Mouse (Mus musculus) adrenal gland, postnatal 14 days (tissue): ENCODE measurements at regions not wholly inside any gene's neighbourhood (a gene's known extent, or its start where the extent isn't known, plus 50 kb on each side); places are given as distances from the start of the nearest gene placed in this dataset.
A peak's percentile ranks its signal among the peaks of the same experiment; 100 is the strongest.

Experiments
- DNase-seq: peaks from one replicate; pipeline ENCODE4 v3.0.0; 2021; ENCODE audit warnings: mixed read lengths

DNA sequence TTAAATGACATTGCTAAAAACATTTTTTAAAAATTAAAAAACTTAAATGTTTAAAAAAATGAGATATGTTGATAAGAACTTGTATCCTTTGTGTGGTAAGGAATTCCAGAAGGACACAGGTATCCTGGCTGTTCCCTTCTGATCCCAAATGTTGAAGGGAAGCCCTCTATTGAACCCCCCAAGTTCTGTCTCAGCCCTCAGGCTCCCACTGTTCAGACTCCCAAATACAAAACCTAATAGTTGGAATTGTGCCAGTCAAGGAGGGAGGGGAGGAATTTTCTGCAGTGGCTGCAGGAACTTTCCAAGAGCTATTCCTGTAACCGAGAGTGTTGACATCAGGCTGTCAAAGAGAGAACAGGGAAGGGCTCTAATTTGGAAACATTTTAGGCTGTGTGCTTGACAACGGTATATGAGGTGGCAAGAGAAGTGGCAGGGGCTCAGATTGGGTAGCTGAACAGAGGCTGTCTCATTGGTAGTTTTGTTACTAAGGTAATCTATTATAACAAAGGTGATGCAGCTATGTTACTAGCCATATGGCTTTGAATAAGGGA is 843.8 kb upstream of the A1bg start:
- DNase-seq, result no peak

DNA sequence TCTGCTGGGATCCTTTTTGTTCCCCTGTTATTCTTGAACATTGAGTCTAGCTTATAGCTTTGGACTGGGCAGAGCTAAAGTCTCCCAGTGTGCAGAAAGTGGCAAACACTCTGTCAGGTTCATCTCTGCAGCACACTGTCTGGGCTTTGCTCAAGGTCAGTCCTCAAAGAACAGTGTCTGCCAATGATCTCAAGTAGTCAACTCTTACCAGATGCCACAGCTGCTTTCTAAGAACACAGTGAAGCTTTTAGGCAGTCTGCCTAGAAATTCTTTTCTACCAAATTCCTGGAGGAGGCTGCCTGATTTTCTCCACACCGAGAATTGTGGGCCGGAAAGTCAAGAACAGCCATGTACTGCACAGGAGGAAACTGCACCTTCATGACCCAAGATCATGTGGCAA is 831.0 kb upstream of the A1bg start:
- DNase-seq, result peak; percentile 14

DNA sequence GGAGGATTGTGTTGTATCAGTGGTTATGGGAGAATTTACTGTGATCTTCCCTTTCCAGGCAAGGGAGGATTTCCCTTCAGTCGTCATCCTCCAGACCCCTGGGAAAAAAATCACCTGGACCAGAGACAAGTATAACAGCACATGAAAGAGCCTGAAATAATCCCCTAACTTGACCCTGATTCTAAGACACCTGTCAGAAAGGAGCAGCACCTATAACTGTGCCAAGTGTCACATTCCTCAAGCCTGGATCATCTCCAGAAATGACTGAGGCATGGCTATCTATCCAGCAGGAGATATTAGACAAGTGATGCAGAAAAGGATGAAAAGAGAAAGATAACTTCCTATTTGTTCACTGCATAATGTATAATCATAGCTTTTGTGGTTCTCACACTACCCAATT is 800.9 kb upstream of the A1bg start:
- no peak for DNase-seq

DNA sequence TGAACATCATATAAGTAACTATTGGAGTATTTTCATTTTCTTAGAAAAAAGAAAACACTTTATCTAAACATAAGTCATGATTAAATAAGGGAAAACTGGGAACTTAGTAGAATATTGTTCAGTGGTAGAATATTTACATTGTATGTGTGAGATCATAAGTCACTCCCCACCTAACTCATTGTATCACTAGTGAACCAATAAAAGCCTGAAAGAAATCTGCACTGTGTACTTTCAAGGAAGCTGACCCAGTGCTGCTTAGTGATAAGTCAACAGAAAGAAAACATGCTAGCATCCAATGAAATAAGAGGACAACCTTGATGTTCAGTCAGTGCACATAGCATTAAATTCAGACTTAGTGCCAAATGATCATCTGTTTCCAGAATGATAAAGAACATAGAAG is 795.7 kb upstream of the A1bg start:
- no peak for DNase-seq

DNA sequence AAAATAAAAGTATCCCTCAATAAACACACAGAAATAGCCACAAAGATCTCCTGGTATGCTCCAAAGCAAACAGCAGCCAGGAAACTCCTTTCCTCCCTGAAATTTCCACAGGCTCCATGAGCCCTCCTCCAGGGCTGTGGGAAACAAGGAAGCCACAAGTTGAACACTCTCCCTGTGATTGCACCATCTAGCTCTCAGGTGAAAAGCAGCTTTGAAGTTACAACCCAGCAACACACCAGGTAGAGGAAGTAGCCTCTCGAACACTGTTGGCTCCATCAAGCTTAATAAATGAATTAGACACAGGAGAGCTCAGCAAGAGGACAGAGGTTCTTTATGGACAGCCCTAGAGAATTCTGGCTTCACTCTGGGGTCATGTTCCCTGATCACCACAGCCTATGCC is 794.4 kb upstream of the A1bg start:
- DNase-seq, result no peak

DNA sequence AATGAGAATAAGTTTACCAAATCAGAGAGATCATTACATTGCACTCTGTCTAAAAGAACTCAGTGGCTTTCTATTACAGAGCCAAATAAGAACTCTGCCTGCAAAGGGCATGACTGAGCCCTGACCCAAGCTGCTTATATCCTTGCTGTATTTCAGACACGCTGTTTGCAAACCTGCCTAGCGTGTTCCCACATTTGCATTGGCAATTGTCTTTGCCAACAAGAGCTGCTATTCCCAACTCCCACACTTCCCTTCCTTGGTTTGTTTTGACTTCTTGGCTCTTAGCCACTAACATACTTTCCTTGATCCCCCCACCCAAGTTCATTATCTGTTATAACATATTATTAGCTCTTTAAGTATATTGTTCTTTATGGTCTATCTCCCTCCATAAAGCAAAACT is 791.1 kb upstream of the A1bg start:
- no peak for DNase-seq

DNA sequence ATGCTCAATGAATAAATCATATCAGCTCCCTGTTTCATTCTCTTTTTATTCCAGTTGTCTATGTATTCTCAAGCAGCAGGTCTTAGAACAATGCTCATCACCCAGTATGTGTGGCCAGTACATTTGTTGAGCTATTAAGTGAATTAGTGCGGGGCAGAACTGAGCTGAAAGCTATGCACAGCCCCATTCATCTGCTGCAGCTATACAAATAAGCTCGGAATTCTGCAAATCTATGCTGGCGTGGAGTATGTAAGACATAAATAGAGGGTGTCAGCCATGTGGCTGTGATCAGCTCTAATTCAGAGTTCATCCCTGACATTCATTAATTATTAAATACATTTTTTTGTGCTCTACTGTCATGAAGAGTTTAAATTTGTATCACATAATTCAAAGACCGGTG is 786.1 kb upstream of the A1bg start:
- no peak for DNase-seq

DNA sequence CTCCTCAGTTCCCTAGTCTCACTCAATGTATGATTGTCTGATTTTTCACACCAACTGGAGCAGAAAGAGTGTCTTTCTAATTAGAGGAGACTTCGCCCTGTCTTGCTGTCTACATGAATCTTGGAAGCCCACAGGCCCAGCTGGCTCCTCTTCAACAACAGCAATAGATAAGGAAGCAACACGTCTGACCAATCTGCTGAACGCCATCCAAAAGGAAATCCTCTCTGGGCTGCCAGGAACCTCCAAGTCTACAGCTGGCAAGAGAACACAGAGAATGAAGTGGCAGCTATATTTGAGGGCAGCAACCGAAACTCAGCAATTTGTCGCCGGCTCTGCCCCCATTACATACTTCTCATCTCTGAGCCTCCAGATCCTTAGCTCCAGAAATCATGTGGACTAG is 785.1 kb upstream of the A1bg start:
- peak; percentile 59 for DNase-seq

DNA sequence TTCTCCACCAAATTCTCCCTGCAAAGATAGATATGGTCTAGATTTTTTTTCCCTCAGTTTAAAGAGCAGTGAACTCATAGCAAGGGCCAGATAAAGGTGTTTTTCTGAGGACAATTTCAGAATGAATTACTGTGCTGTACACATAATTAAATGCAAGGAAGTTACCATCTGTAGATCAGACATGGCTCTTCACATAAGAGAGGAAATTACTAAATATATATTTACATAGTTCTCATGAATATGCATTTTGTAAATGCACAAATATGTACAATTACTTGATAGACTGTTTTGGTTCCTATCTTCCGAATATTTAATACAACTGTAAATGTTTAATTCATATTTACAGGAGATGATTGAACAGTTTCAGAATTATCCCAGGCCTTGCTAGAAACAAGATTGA is 769.9 kb upstream of the A1bg start:
- no peak for DNase-seq

DNA sequence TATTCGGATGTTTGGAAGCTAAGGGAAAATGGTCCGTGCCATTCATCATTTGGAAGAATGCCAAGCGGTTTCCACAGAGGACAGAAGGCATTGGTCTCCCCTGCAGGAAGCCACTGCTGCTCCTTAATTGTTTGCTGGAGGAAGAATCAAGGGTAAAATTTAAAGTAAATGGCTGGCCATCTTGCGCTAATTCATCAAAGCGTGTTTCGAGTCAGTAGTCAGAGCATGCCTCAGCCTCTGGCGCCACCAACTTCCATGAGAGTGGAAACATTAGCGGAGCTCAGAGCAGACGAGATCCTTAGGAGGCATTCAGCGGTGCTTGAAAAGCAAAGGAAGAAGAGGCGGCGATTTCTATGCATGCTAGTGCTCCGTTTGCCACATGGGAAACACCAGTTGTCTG is 767.6 kb upstream of the A1bg start:
- peak; percentile 14 for DNase-seq

DNA sequence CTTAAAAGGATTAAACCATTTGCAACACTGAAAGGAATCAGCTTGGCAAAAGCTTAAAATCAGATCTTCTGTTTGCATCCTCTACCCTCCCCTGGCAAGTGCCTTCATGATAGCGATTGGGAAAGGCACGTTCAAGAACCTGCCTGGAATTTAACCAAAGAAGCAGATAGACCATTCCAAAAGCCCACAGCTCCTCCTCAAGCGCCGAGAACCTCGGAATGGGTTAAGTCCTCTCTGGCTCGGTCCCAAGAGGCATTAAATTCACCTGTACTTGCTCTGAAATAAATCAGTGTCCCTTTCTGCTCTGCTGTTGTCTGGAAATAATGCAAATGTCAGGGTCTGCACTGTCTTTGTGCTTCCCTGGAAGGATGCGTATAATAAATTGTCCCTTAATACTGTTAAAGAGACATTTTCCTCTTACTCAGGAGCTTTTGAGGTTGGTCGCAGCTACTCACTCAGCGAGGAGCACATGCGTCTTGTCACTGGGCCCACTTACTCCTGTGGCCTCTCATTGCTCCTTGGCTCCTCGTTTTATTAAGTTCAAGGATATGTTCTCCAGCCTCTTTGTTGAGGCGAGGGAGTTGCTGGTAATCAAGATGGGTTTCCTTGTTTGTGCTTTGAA is 767.1 kb upstream of the A1bg start:
- peak; percentile 9 for DNase-seq

DNA sequence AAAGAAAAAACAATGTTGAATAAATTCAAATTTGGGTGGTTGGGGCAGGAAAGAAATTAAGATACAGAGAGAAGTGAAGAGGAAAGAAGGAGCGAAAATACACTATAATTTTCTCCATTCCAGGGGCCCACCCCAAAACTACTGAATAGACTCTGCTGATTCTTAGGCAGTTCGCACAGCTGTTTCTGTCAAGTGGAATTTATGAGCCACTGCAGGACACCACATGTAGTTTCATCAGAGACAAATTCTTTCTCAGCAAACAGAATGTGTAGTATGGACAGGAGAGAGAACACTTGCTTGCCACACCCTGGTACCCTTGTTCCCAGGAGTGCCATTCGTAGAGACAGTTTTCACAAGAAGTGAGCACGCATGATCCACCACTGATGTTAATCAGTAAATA is 760.2 kb upstream of the A1bg start:
- DNase-seq, result no peak

DNA sequence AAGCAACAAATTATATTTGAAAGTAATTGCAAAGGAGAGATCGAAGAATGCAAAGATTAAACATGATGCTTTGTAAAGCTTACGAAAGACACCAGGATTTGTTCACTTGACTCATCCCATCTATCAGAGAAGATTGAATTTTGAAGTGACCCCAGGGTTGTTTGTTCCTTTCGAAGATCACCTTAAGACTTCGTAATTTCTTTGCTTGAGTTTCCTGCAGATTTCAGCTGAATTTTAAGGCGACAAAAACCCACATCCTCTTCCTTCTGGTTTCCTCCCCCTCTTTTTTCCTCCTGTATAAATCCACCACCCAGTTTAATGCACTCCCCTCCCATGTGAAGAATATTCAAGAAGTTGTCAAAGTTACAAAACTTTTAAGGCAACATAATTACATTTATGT is 747.7 kb upstream of the A1bg start:
- no peak for DNase-seq

DNA sequence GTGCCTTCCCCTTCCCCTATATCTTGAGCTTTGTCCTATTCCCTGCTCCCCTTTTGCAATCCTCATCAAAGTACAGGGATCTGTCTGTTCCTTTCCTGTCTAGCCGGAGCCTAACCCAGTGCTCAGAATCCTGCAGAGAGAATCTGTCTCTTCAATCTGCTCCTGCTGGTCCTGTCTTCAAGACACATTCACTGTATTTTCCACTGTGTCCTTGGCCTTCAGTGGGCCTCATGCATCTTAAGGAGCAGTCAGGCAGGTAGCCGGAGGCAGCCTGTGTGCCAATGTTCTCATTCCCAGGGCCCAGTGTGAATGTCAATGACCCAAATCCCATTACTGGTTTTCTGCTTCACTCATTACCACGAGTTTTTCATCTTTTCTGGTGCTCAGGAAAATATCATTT is 737.8 kb upstream of the A1bg start:
- no peak for DNase-seq

DNA sequence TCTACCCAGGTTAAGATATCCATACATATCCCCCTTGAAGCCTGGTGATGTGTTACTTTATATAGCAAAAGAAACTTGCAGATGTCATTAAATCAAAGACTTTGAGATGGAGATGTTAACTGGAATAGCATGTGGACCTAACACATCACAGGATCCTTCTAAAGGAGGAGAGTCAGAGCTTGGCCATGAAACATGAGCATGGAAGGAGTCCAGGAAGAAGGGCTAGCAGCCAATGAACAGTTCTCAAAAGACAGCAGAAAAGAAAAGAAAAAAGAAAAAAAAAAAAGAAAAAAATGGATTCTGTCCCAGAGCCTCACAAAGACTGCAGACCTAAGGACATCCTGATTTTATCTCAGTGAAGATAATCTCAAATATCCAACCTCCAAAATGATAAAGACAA is 734.1 kb upstream of the A1bg start:
- no peak for DNase-seq

DNA sequence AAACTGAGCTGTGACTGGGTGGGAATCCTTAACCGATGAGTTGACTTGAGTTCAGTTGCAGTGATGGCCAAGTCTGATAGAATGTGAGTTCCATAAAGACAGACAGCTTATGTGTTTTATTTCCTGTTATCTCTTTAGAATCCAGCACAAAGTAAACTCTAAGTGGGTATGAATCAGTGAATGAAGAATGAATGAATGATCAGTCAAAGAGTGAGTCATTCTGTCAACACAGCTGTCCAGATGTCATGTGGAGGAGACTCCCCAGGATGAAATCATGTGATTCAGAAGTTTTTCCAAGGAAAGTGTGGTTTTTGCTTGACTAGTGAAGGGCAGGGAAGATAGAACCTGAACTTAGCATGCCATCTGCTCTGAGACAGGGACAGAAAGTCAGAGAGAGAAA is 732.0 kb upstream of the A1bg start:
- DNase-seq, result no peak

DNA sequence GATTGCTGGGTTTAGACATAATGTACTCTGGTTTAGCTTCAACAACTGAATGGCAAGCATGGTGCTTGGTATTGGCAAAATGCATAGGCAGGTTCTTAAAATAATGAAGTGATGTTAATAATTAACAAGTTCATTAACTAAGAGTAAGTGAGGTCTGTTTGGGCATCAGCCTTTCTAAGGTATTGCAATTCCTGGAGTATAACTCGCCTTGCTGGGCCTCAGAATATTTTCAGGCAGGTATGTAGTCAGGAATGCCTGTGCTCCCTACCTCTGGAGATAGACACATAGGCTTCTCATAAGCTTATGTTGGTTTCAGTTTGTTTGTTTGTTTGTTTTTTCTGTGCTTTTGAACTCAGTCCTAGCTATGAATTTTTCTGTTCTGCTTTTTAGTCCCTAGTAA is 731.0 kb upstream of the A1bg start:
- no peak for DNase-seq

DNA sequence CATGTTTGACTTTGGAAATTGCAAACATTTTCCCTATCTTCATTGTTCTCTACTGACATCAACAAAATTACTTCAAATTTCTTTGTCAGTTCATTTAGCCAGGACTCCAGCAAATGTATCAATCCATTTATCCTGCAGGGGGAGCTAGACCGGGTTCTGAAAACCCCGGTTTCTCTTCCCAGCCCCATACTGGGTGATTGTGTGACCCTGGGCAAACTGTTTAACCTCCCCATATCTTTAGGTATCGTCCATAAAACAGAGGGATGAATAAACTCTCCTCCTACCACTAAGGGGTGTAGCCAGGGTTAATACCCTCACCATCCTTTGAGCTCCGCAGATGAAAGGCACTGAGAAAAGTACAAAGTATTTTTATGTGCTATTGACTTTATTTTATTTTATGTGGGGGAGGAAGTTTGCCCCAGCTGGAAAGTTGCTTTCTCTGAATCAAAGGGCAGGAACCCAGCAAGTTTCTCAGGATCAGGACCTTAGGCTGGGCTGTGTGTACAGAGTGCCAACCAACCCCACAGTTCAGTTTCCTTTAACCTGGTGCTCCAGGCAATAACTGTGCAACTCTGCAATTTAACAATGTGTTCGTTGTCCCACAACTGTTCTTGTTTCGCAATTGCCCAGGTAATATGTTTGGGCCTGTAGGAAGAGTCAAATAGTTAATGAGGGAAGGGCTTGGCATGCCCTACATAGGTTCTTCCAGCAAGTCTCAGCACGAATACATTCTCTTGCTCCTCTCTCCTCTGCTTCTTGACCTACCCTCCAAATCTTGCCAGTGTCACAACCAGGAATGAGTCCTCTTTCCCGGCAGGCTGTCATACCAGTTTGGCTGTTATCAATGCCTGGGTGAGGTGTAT is 696.1 kb upstream of the A1bg start:
- DNase-seq, result peak; percentile 6

DNA sequence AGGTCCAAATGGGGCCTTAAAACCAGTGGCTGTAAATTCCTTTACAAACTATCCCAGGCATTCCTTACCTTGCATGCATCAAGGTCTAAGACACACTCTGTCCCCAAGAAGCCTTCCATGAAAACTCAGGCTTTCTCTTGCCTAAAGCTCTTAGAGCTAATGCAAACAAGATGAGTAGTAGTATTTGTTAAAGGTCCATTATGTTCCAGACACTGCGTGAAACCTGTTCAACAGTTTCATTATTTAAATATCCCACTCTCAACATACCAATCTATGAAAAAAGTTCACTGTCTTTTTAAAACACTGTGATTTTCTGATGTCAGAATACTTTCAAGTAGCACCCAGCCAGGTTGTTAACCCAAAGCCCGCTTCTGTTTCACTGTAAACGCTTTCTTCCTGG is 687.9 kb upstream of the A1bg start:
- no peak for DNase-seq

DNA sequence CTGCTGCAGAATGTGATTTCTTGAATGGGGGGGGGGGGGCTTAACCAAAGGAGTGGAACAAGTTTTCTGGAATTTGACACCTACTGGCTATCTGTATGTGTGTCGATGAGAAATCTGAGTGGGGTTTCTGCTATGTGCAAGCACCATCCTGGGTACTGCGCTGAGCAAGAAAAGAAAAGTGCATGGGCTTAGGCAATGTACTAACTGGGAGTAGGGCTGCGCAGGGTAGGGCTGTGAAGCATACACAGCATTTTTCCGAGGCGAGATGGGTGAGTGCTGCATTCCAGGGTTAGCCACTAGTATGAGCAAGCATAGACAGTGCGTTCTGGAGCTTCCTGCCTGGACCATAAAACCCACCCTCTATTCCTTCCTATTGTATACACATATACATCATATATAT is 686.8 kb upstream of the A1bg start:
- DNase-seq, result no peak

DNA sequence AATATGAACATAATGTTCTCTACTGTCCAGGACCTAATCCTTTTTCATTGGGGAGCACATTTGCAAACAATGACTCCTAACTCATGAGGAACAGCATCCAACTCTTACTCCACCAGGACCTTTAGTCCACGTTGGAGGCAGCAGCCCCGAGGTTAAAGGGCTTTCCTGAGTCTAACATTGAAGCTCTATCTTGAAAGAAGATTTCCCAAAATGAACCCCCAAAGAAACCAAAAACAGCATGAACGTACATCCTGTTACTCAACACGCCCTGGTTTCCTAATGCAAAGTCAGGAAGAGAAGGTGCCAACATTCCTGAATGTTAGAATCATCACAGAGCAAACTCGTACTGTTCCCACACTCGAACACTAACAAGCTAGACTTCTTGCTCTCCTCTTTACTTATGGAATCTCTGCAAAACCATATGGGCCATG is 685.5 kb upstream of the A1bg start:
- peak; percentile 14 for DNase-seq

DNA sequence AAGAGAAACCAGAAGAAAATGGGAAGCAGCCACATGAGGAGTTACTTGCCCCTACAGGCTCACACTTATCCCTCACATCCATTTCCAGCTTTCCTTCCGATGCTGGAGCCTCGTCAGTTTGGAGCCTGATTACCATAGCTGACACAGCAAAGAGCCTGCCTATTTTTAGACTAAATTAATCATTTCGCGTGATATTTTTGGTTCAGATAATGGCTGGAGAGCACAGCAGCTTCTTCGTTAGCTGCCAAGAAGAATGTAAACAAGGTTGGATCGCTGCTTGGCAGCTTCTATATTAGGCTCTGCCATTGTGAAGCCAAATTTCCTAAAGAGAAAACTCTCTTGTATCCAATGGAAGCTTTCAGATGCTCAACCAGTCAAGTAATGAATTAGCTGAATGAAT is 676.9 kb upstream of the A1bg start:
- DNase-seq, result no peak

DNA sequence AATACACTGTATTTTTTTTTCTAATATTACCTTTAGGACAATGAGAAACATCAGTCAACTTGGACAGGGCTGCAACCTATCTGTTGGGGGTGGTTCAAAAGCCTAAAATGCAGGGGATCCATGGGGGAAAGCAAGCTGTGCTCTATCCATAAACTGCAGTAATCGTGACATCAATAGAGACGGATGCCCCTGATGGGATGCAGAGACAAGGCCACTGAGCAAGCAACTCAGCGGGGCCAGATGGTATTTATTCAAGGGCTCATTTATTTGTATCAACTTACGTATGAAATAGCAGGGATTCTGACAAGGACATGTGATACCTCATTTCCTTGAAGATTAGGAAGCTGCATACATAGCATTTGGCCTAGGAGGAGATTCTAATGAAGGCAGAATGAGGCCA is 673.5 kb upstream of the A1bg start:
- no peak for DNase-seq

DNA sequence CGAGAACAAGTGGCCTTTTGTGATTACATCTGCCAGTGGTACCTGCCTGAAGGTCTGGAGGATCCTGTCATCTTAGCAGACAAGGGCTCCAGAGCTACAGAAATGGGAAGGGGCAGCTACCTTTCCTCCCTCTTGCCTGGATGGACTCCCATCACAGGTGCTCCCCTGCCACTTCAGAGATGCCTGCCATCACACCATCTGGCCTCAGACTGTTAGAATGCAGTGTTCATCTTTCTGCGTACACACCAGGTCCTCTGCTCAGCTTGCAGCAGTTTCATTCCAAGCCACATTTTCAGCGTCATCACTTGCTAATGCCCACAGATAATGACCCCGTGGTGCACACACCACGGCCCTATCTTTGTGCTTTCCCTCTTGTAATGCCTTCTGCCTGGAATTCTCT is 666.1 kb upstream of the A1bg start:
- no peak for DNase-seq
